Mouse (Mus musculus) midbrain, embryonic 16.5 days (tissue): ENCODE data around the gene Kcnq2. TPM values are rescaled to one million over a fixed set of nuclear protein-coding genes. Genes with fewer than 3 reads are reported as not detected.

Experiments
- ATAC-seq: fragments of 200-750 bp; cut with Nextera tagmentation; 2 replicates; pipeline ENCODE4 v1.8.0; 2017; ENCODE audit warnings: moderate TSS enrichment
- H3K27ac ChIP-seq: fragments of 300-500 bp; sonication (generic); 2 replicates; pipeline ENCODE4 v1.5.1; 2014; ENCODE audit warnings: mild to moderate bottlenecking, low read length, mixed read lengths
- H3K27me3 ChIP-seq: fragments of 300-500 bp; sonication (generic); 2 replicates; pipeline ENCODE4 v1.6.1; 2014; ENCODE audit warnings: low read depth, low read length, mixed read lengths; ENCODE audit not compliant: control insufficient read depth, insufficient read depth
- H3K36me3 ChIP-seq: fragments of 300-500 bp; sonication (generic); 2 replicates; pipeline ENCODE4 v1.6.1; 2014; ENCODE audit warnings: mild to moderate bottlenecking, low read length, moderate library complexity, mixed read lengths; ENCODE audit not compliant: control insufficient read depth, insufficient read depth
- H3K4me1 ChIP-seq: fragments of 300-500 bp; sonication (generic); 2 replicates; pipeline ENCODE4 v1.6.1; 2014; ENCODE audit warnings: mild to moderate bottlenecking, low read length, mixed read lengths; ENCODE audit not compliant: control insufficient read depth, insufficient read depth
- H3K4me2 ChIP-seq: fragments of 300-500 bp; sonication (generic); 2 replicates; pipeline ENCODE4 v1.6.1; 2014; ENCODE audit warnings: mild to moderate bottlenecking, low read length, mixed read lengths
- H3K4me3 ChIP-seq: fragments of 300-500 bp; sonication (generic); 2 replicates; pipeline ENCODE4 v1.5.1; 2014; ENCODE audit warnings: low read depth, mild to moderate bottlenecking, low read length, moderate library complexity, mixed read lengths
- H3K9ac ChIP-seq: fragments of 300-500 bp; sonication (generic); 2 replicates; pipeline ENCODE4 v1.6.1; 2014; ENCODE audit warnings: low read depth, low read length, mixed read lengths
- H3K9me3 ChIP-seq: fragments of 300-500 bp; sonication (generic); replicated peaks from 2 replicates; pipeline ENCODE4 v1.6.1; 2014; ENCODE audit warnings: mild to moderate bottlenecking, low read length, mixed read lengths; ENCODE audit not compliant: control insufficient read depth, poor library complexity, severe bottlenecking
- WGBS: fragments of 180-500 bp; shearing (Covaris S2); extraction: QIAGEN DNeasy Blood & Tissue Kit; methylation state at CpG from one replicate; pipeline ENCODE4 v1.1.7; 2014; 5-methylcytosine and 5-hydroxymethylcytosine counted together
- polyA plus RNA-seq: library from polyadenylated mRNA; unstranded; fragments of >200 nt; fragmentation: Nextera tagmentation; extraction: Ambion mirVana; gene quantifications from 2 replicates; pipeline ENCODE4 v1.2.1, GENCODE M21; 2015

The Kcnq2 gene
- polyA plus RNA-seq, 1 experiment from 2014 or later = 50.2 TPM

- H3K9me3 ChIP-seq = no peaks in the 10 kb centered on the region
- 89% methylated on average over 1 of the region's 1 CpGs for WGBS
- peaks cover 14% of the 10 kb centered on the region; the same call in 1 of the 2 replicates for H3K36me3 ChIP-seq
- ATAC-seq = no peak
- H3K4me2 ChIP-seq = no peak overlapping the region
- H3K27me3 ChIP-seq = no peaks in the 10 kb centered on the region
- H3K9ac ChIP-seq = no peak overlapping the region
- H3K4me1 ChIP-seq = peaks cover 2% of the 10 kb centered on the region; the same call in 1 of the 2 replicates
- H3K27ac ChIP-seq = no peak overlapping the region
- no peak overlapping the region for H3K4me3 ChIP-seq
Measured at GRCm38 (mm10) chr2:181101626-181102025, 33.5 kb downstream of the Kcnq2 start.

GRCm38 (mm10) chr2:181100087-181100486, 35.0 kb downstream of the Kcnq2 start:
- Histone ChIP-seq H3K9me3 (no peaks in the 10 kb centered on the region), H3K36me3 (peaks cover 12% of the 10 kb centered on the region), H3K27ac (no peak overlapping the region), H3K4me2 (no peak overlapping the region), H3K9ac (no peak overlapping the region), H3K27me3 (no peaks in the 10 kb centered on the region), H3K4me1 (peaks cover 2% of the 10 kb centered on the region; the same call in 1 of the 2 replicates), H3K4me3 (no peak overlapping the region)
- no peak for ATAC-seq
- 97% methylated on average over 2 of the region's 2 CpGs for WGBS

DNA sequence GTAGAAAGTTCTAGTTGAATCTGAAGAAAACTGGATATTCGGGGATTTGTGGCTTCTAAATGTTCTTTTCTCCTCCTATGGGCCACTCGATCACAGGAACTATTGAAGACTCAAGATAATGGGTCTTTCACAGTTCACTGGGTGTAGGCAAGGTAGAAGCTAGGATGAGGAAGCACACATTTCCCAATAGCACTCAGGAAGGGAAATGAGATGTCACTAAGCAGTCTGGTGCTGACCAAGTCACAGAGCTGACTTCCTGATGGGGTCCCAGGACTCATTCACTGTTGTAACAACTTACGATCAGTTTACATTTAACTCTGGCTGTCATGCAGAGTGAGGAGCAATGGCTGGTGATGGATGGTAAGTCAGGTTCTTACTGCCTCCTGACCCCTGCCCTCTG, 45.0 kb downstream of the Kcnq2 start:
- WGBS = 86% methylated on average over 3 of the region's 3 CpGs
- Histone ChIP-seq H3K4me3 (no peak overlapping the region), H3K36me3 (peaks cover 17% of the 10 kb centered on the region), H3K4me1 (no peaks in the 10 kb centered on the region), H3K9ac (no peak overlapping the region), H3K27ac (no peak overlapping the region), H3K27me3 (no peaks in the 10 kb centered on the region), H3K4me2 (no peak overlapping the region), H3K9me3 (no peaks in the 10 kb centered on the region)
- ATAC-seq = no peak

DNA sequence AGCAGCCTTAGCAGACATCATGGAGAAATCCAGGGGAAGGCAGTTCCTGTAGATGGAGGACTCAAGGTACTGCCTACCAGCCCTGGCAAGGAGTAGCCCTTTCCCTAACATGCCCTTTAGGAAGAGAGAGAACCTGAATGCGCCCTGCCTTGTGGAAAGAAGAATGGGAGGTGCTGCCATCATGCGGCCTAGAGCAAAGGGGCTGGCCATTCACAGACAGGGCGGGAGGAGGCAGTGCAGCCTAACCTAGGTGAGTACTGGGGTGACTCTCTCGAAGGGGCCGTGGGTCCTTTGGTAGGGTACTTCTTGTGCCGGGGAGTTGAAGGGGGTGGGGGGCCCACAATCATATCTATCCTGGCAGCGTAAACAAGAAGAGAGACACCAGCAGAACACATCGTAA, 50.1 kb downstream of the Kcnq2 start:
- H3K27me3 ChIP-seq = no peaks in the 10 kb centered on the region

GRCm38 (mm10) chr2:181083945-181084344, 51.2 kb downstream of the Kcnq2 start:
- H3K27ac ChIP-seq = no peak overlapping the region
- no peak overlapping the region for H3K9ac ChIP-seq
- no peaks in the 10 kb centered on the region for H3K9me3 ChIP-seq
- no peak overlapping the region for H3K4me3 ChIP-seq
- ATAC-seq = no peak
- 56% methylated on average over 4 of the region's 4 CpGs for WGBS
- H3K4me1 ChIP-seq = no peaks in the 10 kb centered on the region
- no peak overlapping the region for H3K4me2 ChIP-seq
- no peaks in the 10 kb centered on the region for H3K27me3 ChIP-seq
- peaks cover 28% of the 10 kb centered on the region for H3K36me3 ChIP-seq

More for the DNA sequence above, 50.1 kb downstream of the Kcnq2 start:
- no peak overlapping the region for H3K27ac ChIP-seq
- no peak for ATAC-seq
- H3K4me3 ChIP-seq = no peak overlapping the region
- H3K4me1 ChIP-seq = no peaks in the 10 kb centered on the region
- 68% methylated on average over 8 of the region's 8 CpGs for WGBS
- H3K9me3 ChIP-seq = no peaks in the 10 kb centered on the region
- H3K36me3 ChIP-seq = peaks cover 28% of the 10 kb centered on the region
- H3K9ac ChIP-seq = no peak overlapping the region
- no peak overlapping the region for H3K4me2 ChIP-seq

GRCm38 (mm10) chr2:181080886-181081285, 54.2 kb downstream of the Kcnq2 start:
- no peak overlapping the region for H3K4me3 ChIP-seq
- ATAC-seq = no peak
- peaks cover 18% of the 10 kb centered on the region for H3K36me3 ChIP-seq
- 74% methylated on average over 5 of the region's 5 CpGs for WGBS
- no peaks in the 10 kb centered on the region for H3K9me3 ChIP-seq
- no peak overlapping the region for H3K27ac ChIP-seq
- no peaks in the 10 kb centered on the region for H3K27me3 ChIP-seq
- no peak overlapping the region for H3K9ac ChIP-seq
- no peaks in the 10 kb centered on the region for H3K4me1 ChIP-seq
- no peak overlapping the region for H3K4me2 ChIP-seq

DNA sequence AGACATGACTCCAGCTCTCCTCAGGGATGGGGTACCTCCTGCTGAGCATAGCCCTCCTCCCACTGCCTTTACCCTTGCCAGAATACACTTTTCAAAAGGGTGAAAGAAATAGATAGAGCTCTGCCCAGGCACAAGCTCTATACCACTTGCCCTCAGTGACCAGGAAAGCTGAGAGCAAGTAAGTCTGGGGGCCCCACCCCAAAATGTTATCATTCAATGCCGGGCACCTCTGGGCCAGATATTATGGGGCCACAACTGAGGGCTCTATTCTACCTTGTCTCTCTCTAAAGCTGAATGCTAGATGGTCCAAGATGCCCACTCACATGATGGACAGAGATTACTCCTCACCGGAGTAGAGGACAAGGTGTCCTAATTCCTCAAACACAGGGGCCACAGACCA, 55.6 kb downstream of the Kcnq2 start:
- Histone ChIP-seq H3K4me1 (no peaks in the 10 kb centered on the region), H3K36me3 (peaks cover 14% of the 10 kb centered on the region), H3K27me3 (no peaks in the 10 kb centered on the region), H3K4me2 (no peak overlapping the region), H3K27ac (no peak overlapping the region), H3K9ac (no peak overlapping the region), H3K9me3 (no peaks in the 10 kb centered on the region), H3K4me3 (no peak overlapping the region)
- WGBS = 90% methylated on average over 2 of the region's 2 CpGs
- ATAC-seq = no peak

DNA sequence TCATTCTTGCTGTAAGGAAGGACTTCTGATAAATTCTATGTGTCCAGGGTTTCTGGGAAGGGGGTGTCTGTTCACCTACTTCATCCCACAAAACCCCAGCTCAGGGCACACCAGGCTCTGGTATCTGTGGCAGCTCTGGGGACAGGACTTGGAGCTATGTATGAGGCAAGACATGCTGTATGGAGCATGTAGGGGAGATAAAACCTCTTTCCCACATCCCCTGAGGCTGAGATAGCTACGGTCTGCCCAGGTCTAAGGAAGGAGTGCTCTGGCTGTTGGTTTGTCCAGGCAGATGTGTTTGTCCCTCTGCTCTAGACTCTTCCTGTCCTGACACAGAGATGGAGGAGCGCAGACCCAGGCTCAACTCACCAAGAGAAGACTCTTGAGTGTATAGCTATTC, 56.2 kb downstream of the Kcnq2 start:
- H3K4me1 ChIP-seq = no peaks in the 10 kb centered on the region
- 94% methylated on average over 2 of the region's 2 CpGs for WGBS
- H3K9ac ChIP-seq = no peak overlapping the region
- no peak overlapping the region for H3K4me3 ChIP-seq
- ATAC-seq = no peak
- H3K36me3 ChIP-seq = peaks cover 14% of the 10 kb centered on the region
- H3K27me3 ChIP-seq = no peaks in the 10 kb centered on the region
- H3K9me3 ChIP-seq = no peaks in the 10 kb centered on the region
- no peak overlapping the region for H3K4me2 ChIP-seq
- H3K27ac ChIP-seq = no peak overlapping the region

GRCm38 (mm10) chr2:181075501-181075900, 59.6 kb downstream of the Kcnq2 start:
- Histone ChIP-seq H3K27ac (no peak overlapping the region), H3K4me1 (no peaks in the 10 kb centered on the region), H3K4me2 (no peak overlapping the region), H3K36me3 (no peaks in the 10 kb centered on the region), H3K9ac (no peak overlapping the region), H3K9me3 (no peaks in the 10 kb centered on the region), H3K27me3 (no peaks in the 10 kb centered on the region), H3K4me3 (no peak overlapping the region)
- WGBS = 90% methylated on average over 12 of the region's 12 CpGs
- ATAC-seq = no peak

- no peaks in the 10 kb centered on the region for H3K4me1 ChIP-seq
- no peaks in the 10 kb centered on the region for H3K27me3 ChIP-seq
- 7% methylated on average over 1 of the region's 1 CpGs for WGBS
- H3K9me3 ChIP-seq = no peaks in the 10 kb centered on the region
- H3K36me3 ChIP-seq = no peaks in the 10 kb centered on the region
- no peak overlapping the region for H3K4me3 ChIP-seq
- peak; percentile 49; the same call in 1 of the 2 replicates for ATAC-seq
- H3K9ac ChIP-seq = no peak overlapping the region
- no peak overlapping the region for H3K27ac ChIP-seq
- H3K4me2 ChIP-seq = no peak overlapping the region
Measured at GRCm38 (mm10) chr2:181072403-181072714, 62.7 kb downstream of the Kcnq2 start.
